In genomic region chr2:120909556-120909955, GRCm38 (mm10) we compare ENCODE assay signal across 21 mouse cellular contexts. TPM values are rescaled to one million over a fixed set of nuclear protein-coding genes. Genes with fewer than 3 reads are reported as not detected.
DNase-seq lines count a peak whose midpoint lies in the region; ATAC-seq and TF ChIP-seq lines count a peak whose summit lies in the region.
"Had no signal": no experiment of that assay in that cellular context is flagged by ENCODE, and none has a peak within 500 bp of the region (broad histone marks: within the 10 kb centered on the region; RNA-seq: fewer than 3 reads in every experiment).

No protein-coding gene starts in this region.

- no peak for TF ChIP-seq CTCF in kidney, adult 2 months (conservative IDR thresholded peaks at IDR 0.05; ENCODE audit: insufficient read depth, insufficient read length, low read depth, low read length)
- no peak for TF ChIP-seq CTCF in liver, adult 2 months (IDR thresholded peaks at IDR 0.05; ENCODE audit: low read depth, low read length)
- no peak for TF ChIP-seq CTCF in liver, postnatal 0 days (IDR thresholded peaks at IDR 0.05; ENCODE audit: low read depth)

- 46% methylated on average over 4 of the region's 4 CpGs for WGBS in kidney, adult 2 months
- 53% methylated on average over 4 of the region's 4 CpGs for WGBS in kidney, embryonic 14.5 days
- WGBS in liver, adult 2 months, result 75% methylated on average over 4 of the region's 4 CpGs
- WGBS in liver, postnatal 0 days (ENCODE audit: insufficient replicate concordance), result 82% methylated on average over 4 of the region's 4 CpGs
- 40% methylated on average over 4 of the region's 4 CpGs for WGBS in embryonic facial prominence, embryonic 14.5 days

- DNase-seq in kidney, adult 2 months, result peak; percentile 43
- peak; percentile 17 for DNase-seq in liver, adult 2 months (ENCODE audit: extremely low read depth, low read depth, low spot score)
- DNase-seq in liver, postnatal 0 days, result no peak
- DNase-seq in embryo, embryonic 11 days, result peak; percentile 5
- DNase-seq in embryonic facial prominence, embryonic 14.5 days (ENCODE audit: low spot score), result peak; percentile 5
- DNase-seq in cerebellum, adult 18-20 months, result no peak
- DNase-seq: adrenal gland, postnatal 25 days; cerebellum, adult 9-10 months; gastrocnemius, postnatal 25 days; heart, adult 2 months; heart, postnatal 4 days; liver; lung, postnatal 14 days; thymus, postnatal 14 days had no signal

- H3K9ac ChIP-seq in kidney, embryonic 14.5 days (ENCODE audit: low read depth, low read length), result no peak overlapping the region
- H3K9ac ChIP-seq in liver, adult 2 months (ENCODE audit: low read depth, low read length), result no peak overlapping the region
- no peak overlapping the region for H3K9ac ChIP-seq in liver, postnatal 0 days (replicated peaks)
- no peak overlapping the region for H3K9ac ChIP-seq in embryonic facial prominence, embryonic 14.5 days (ENCODE audit: low read depth, low read length)
- H3K9ac ChIP-seq: hindbrain, embryonic 14.5 days; midbrain, embryonic 13.5 days had no signal

- H3K9me3 ChIP-seq in kidney, embryonic 14.5 days (ENCODE audit: control insufficient read depth, low read length), result no peaks in the 10 kb centered on the region
- H3K9me3 ChIP-seq in liver, postnatal 0 days (ENCODE audit: low read length), result no peaks in the 10 kb centered on the region
- H3K9me3 ChIP-seq in embryonic facial prominence, embryonic 14.5 days (ENCODE audit: control insufficient read depth, low read length), result no peaks in the 10 kb centered on the region
- H3K9me3 ChIP-seq: forebrain, embryonic 10.5 days; limb, embryonic 10.5 days; megakaryocyte, embryonic 14.5 days; midbrain, embryonic 13.5 days had no signal

- no peak overlapping the region for H3K4me2 ChIP-seq in kidney, embryonic 14.5 days (replicated peaks; ENCODE audit: low read depth, low read length)
- no peak overlapping the region for H3K4me2 ChIP-seq in liver, postnatal 0 days (ENCODE audit: low read depth, low read length)
- no peak overlapping the region for H3K4me2 ChIP-seq in embryonic facial prominence, embryonic 14.5 days (ENCODE audit: low read depth, low read length)
- H3K4me2 ChIP-seq: hindbrain, embryonic 14.5 days; midbrain, embryonic 13.5 days had no signal

- no peak for TF ChIP-seq POLR2A in kidney, adult 2 months (IDR thresholded peaks at IDR 0.05; ENCODE audit: low read depth, low read length)
- TF ChIP-seq POLR2A in liver, adult 2 months (IDR thresholded peaks at IDR 0.05; ENCODE audit: extremely low read depth, insufficient read depth, low read length), result no peak

- no peak for TF ChIP-seq EP300 in liver, postnatal 0 days (IDR thresholded peaks at IDR 0.05; ENCODE audit: low read depth)

- ATAC-seq in kidney, embryonic 14.5 days (ENCODE audit: low FRiP score, low TSS enrichment), result no peak
- no peak for ATAC-seq in liver, postnatal 0 days
- ATAC-seq in embryonic facial prominence, embryonic 14.5 days (ENCODE audit: low read depth), result no peak
- ATAC-seq: forebrain, embryonic 16.5 days; midbrain, embryonic 13.5 days had no signal

- H3K4me1 ChIP-seq in kidney, adult 2 months (ENCODE audit: control insufficient read depth, insufficient read depth, low read length), result no peaks in the 10 kb centered on the region
- H3K4me1 ChIP-seq in kidney, embryonic 14.5 days (ENCODE audit: control insufficient read depth, insufficient read depth, low read length), result no peaks in the 10 kb centered on the region
- no peaks in the 10 kb centered on the region for H3K4me1 ChIP-seq in liver, adult 2 months (ENCODE audit: control insufficient read depth, insufficient read depth, low read length)
- no peaks in the 10 kb centered on the region for H3K4me1 ChIP-seq in liver, postnatal 0 days (ENCODE audit: insufficient read depth)
- no peaks in the 10 kb centered on the region for H3K4me1 ChIP-seq in embryonic facial prominence, embryonic 14.5 days (ENCODE audit: control insufficient read depth, insufficient read depth, low read length)
- H3K4me1 ChIP-seq: forebrain, embryonic 10.5 days; midbrain, embryonic 13.5 days had no signal

- no peak overlapping the region for H3K4me3 ChIP-seq in kidney, adult 2 months (ENCODE audit: insufficient read depth, low read depth, low read length)
- no peak overlapping the region for H3K4me3 ChIP-seq in kidney, embryonic 14.5 days (ENCODE audit: low read length)
- no peak overlapping the region for H3K4me3 ChIP-seq in liver, adult 2 months (ENCODE audit: insufficient read depth, low read depth, low read length)
- H3K4me3 ChIP-seq in liver, postnatal 0 days (ENCODE audit: low read depth, low read length), result no peak overlapping the region
- H3K4me3 ChIP-seq in embryonic facial prominence, embryonic 14.5 days (ENCODE audit: low read depth, low read length), result no peak overlapping the region
- H3K4me3 ChIP-seq: forebrain, embryonic 10.5 days; heart, adult 2 months; limb, embryonic 10.5 days; megakaryocyte, embryonic 14.5 days; midbrain, embryonic 13.5 days had no signal

- H3K27me3 ChIP-seq in kidney, adult 2 months (replicated peaks; ENCODE audit: control insufficient read depth, insufficient read depth, low read length), result no peaks in the 10 kb centered on the region
- no peaks in the 10 kb centered on the region for H3K27me3 ChIP-seq in kidney, embryonic 14.5 days (ENCODE audit: control insufficient read depth, insufficient read depth, low read length)
- no peaks in the 10 kb centered on the region for H3K27me3 ChIP-seq in liver, adult 2 months (ENCODE audit: control insufficient read depth, insufficient read depth, low read length)
- H3K27me3 ChIP-seq in liver, postnatal 0 days (ENCODE audit: insufficient read depth, low read length), result no peaks in the 10 kb centered on the region
- no peaks in the 10 kb centered on the region for H3K27me3 ChIP-seq in embryonic facial prominence, embryonic 14.5 days (replicated peaks; ENCODE audit: control insufficient read depth, insufficient read depth, low read length)
- H3K27me3 ChIP-seq: megakaryocyte, embryonic 14.5 days; midbrain, embryonic 13.5 days had no signal

- H3K27ac ChIP-seq in kidney, adult 2 months (ENCODE audit: insufficient read depth, low read depth, low read length), result no peak overlapping the region; the same call in 1 of the 2 replicates
- no peak overlapping the region for H3K27ac ChIP-seq in kidney, embryonic 14.5 days (ENCODE audit: low read depth, low read length)
- no peak overlapping the region for H3K27ac ChIP-seq in liver, adult 2 months (replicated peaks; ENCODE audit: insufficient read depth, low read depth, low read length)
- no peak overlapping the region for H3K27ac ChIP-seq in liver, postnatal 0 days (ENCODE audit: low read depth)
- H3K27ac ChIP-seq in embryonic facial prominence, embryonic 14.5 days (replicated peaks; ENCODE audit: low read depth, low read length), result no peak overlapping the region
- H3K27ac ChIP-seq: forebrain, embryonic 10.5 days; heart, adult 2 months; hindbrain, embryonic 14.5 days; limb, embryonic 10.5 days; midbrain, embryonic 13.5 days had no signal

- no peaks in the 10 kb centered on the region for H3K79me2 ChIP-seq in liver, adult 2 months (ENCODE audit: control insufficient read depth, insufficient read depth, low read length)

- H3K36me3 ChIP-seq in kidney, adult 2 months (ENCODE audit: control insufficient read depth, insufficient read depth, low read length), result peaks cover 1% of the 10 kb centered on the region; the same call in 1 of the 2 replicates
- peaks cover 37% of the 10 kb centered on the region for H3K36me3 ChIP-seq in kidney, embryonic 14.5 days (ENCODE audit: control insufficient read depth, insufficient read depth, low read length)
- H3K36me3 ChIP-seq in liver, adult 2 months (ENCODE audit: control insufficient read depth, insufficient read depth, low read length), result peaks cover 38% of the 10 kb centered on the region
- H3K36me3 ChIP-seq in liver, postnatal 0 days (replicated peaks; ENCODE audit: insufficient read depth, low read length), result peaks cover 46% of the 10 kb centered on the region
- peaks cover 49% of the 10 kb centered on the region for H3K36me3 ChIP-seq in embryonic facial prominence, embryonic 14.5 days (ENCODE audit: control insufficient read depth, insufficient read depth, low read length)

RNA-seq across cellular contexts. Expression of gene Ttbk2, which starts 59.2 kb away (rescaled TPM):
- polyA plus RNA-seq in kidney, adult 2 months (2012; rRNA removed), result 2.6 and 2.9 TPM in 2 replicates
- polyA plus RNA-seq in kidney, embryonic 14.5 days (2014; fragmentation: Nextera tagmentation; extraction: Ambion mirVana), result 4.2 and 5.3 TPM in 2 replicates
- total RNA-seq in liver, adult 2 months (2014; rRNA removed), result 3.0 TPM in 2 replicates
- polyA plus RNA-seq in liver, adult 2 months (2012; rRNA removed), result 0.61 TPM in 2 replicates
- 0.57 and 0.67 TPM in 2 replicates for polyA plus RNA-seq in liver, postnatal 0 days (2015; fragmentation: Nextera tagmentation; extraction: Ambion mirVana)
- 5.2 and 6.1 TPM in 2 replicates for polyA plus RNA-seq in embryonic facial prominence, embryonic 14.5 days (2014; fragmentation: Nextera tagmentation; extraction: Ambion mirVana)

RNA-seq across cellular contexts. Expression of gene Cdan1, which starts 59.6 kb away (rescaled TPM):
- 14.8 and 18.4 TPM in 2 replicates for polyA plus RNA-seq in kidney, adult 2 months (2012; rRNA removed)
- polyA plus RNA-seq in kidney, embryonic 14.5 days (2014; fragmentation: Nextera tagmentation; extraction: Ambion mirVana), result 7.0 and 8.9 TPM in 2 replicates
- total RNA-seq in liver, adult 2 months (2014; rRNA removed), result 3.4 and 3.7 TPM in 2 replicates
- polyA plus RNA-seq in liver, adult 2 months (2012; rRNA removed), result 7.7 and 8.6 TPM in 2 replicates
- 2.0 and 2.3 TPM in 2 replicates for polyA plus RNA-seq in liver, postnatal 0 days (2015; fragmentation: Nextera tagmentation; extraction: Ambion mirVana)
- polyA plus RNA-seq in embryonic facial prominence, embryonic 14.5 days (2014; fragmentation: Nextera tagmentation; extraction: Ambion mirVana), result 9.3 and 10.6 TPM in 2 replicates

Comparison
In these comparisons a context has a peak if more than half of its experiments do, and no peak if none do; other contexts are left out.
1. DNase-seq: peak in kidney, adult 2 months (single experiment), liver, adult 2 months (single experiment), embryo, embryonic 11 days (single experiment) and embryonic facial prominence, embryonic 14.5 days (single experiment); none in liver, postnatal 0 days (single experiment) and cerebellum, adult 18-20 months (0 of 2).